Mouse (Mus musculus) adrenal gland, adult 8-10 months (tissue): Measurements from ENCODE around the gene 2610028H24Rik. TPM values are rescaled to one million over a fixed set of nuclear protein-coding genes. Genes with fewer than 3 reads are reported as not detected.

ENCODE experiments used
- DNase-seq: peaks from one replicate; pipeline ENCODE4 v3.0.0; 2022
- total RNA-seq, 4 experiments: library from RNA; stranded (reverse); gene quantifications; 2 replicates each; pipeline ENCODE4 v1.2.4; 2022

2610028H24Rik gene
- total RNA-seq, 4 experiments from 2014 or later, result not detected

GRCm38 (mm10) chr10:76489205-76489604, 40.3 kb downstream of the 2610028H24Rik start:
- no peak for DNase-seq

DNA sequence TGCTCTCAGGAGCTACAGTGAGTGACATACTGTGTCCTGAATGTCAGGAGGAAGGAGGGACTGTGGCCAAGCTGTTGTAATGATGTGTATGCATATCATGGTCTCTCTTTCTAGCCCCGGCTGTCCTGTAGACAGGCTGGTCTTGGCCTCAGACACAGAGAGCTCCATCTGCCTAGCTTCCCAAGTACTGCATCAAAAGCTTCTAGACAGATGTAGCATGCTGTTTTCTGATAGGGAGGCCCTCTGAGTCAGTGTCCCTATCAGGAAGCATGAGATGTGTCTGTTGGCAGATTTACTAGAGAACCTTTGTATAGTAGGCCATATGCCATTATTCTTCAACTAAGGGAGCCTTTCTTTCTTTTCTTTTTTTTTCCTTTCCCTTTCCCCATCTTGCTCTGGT, 44.6 kb downstream of the 2610028H24Rik start:
- DNase-seq, result no peak

GRCm38 (mm10) chr10:76495501-76495900, 46.6 kb downstream of the 2610028H24Rik start:
- DNase-seq, result no peak

GRCm38 (mm10) chr10:76496366-76496765, 47.5 kb downstream of the 2610028H24Rik start:
- DNase-seq, result no peak

DNA sequence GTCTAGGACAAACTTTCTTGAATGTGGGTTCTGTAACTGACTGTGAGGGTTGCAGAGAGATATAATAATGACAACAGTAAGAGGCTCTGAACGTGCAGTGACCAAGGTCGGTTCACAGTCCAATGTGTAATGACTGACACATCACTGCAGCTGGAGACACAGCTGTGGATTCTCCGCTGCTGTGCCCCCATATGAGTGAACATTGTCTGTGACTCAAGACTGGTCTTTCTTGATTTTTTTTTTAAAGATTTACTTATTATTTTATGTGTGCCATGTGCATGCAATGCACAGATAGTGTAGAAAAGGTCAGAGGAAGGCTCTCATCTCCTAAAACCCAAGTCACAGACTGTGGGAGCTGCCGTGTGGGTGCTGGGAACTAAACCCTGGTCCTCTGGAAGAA, 48.6 kb downstream of the 2610028H24Rik start:
- no peak for DNase-seq

- DNase-seq, result no peak
Measured at GRCm38 (mm10) chr10:76504271-76504943, 55.5 kb downstream of the 2610028H24Rik start.

- DNase-seq, result no peak
Measured at GRCm38 (mm10) chr10:76505865-76506264, 57.0 kb downstream of the 2610028H24Rik start.

Other genes starting within 250 kb of the 2610028H24Rik start
- gene Prmt2, start 211.2 kb upstream of the 2610028H24Rik start, total RNA-seq, result 10 to 100 TPM; 24.6 to 33.5 (median 29.3) TPM
- gene S100b, start 195.2 kb upstream of the 2610028H24Rik start, total RNA-seq, result 10 to 100 TPM in 3 of 4 experiments, 1 to 10 TPM in 1; 7.3 to 35.5 (median 12.7) TPM
- gene Dip2a, start 103.8 kb upstream of the 2610028H24Rik start, total RNA-seq, result 10 to 100 TPM; 23.2 to 41.3 (median 31.9) TPM
- 1 to 10 TPM in 1 of 4 experiments, not detected in 3; 3.1 TPM for gene AC141477.1, start 8.6 kb upstream of the 2610028H24Rik start, total RNA-seq
- 10 to 100 TPM; 18.4 to 27.1 (median 20.3) TPM for gene Pcnt, start 6.3 kb upstream of the 2610028H24Rik start, total RNA-seq
- gene Mcm3ap, start 19.8 kb downstream of the 2610028H24Rik start, total RNA-seq, result 10 to 100 TPM; 32.2 to 46.7 (median 40.8) TPM
- gene Ybey, start 20.0 kb downstream of the 2610028H24Rik start, total RNA-seq, result 1 to 10 TPM; 2.9 to 5.0 (median 3.1) TPM
- gene Lss, start 82.5 kb downstream of the 2610028H24Rik start, total RNA-seq, result 10 to 100 TPM; 44.7 to 82.5 (median 51.0) TPM
- not detected for gene Spatc1l, start 113.2 kb downstream of the 2610028H24Rik start, total RNA-seq
- gene Ftcd, start 126.6 kb downstream of the 2610028H24Rik start, total RNA-seq, result under 1 TPM in 3 of 4 experiments, not detected in 1; 0.15 to 0.40 (median 0.32) TPM
- 10 to 100 TPM; 18.2 to 48.1 (median 25.2) TPM for gene Col6a2, start 174.5 kb downstream of the 2610028H24Rik start, total RNA-seq